Mouse (Mus musculus) lung, postnatal 0 days (tissue): ENCODE results near the gene Zfp11.

Experiments used
- CTCF ChIP-seq: IDR thresholded peaks from 2 replicates; pipeline ENCODE4 v1.5.1; 2016; ENCODE audit warnings: antibody characterized with exemption, mild to moderate bottlenecking
- EP300 ChIP-seq: IDR thresholded peaks from 2 replicates; pipeline ENCODE4 v1.6.1; 2016; ENCODE audit warnings: antibody characterized with exemption, mild to moderate bottlenecking, control low read depth

GRCm38 (mm10) chr5:129621361-129621760 is 48.5 kb downstream of the Zfp11 start:
- TF ChIP-seq CTCF (no peak), EP300 (no peak)
